Mouse (Mus musculus) intestine, embryonic 14.5 days (tissue): Measurements from ENCODE around the gene Dnaja1. TPM values are rescaled to one million over a fixed set of nuclear protein-coding genes. Genes with fewer than 3 reads are reported as not detected.

Experiments used
- ATAC-seq: fragments of 200-750 bp; cut with Nextera tagmentation; replicated peaks from 2 replicates; pipeline ENCODE4 v1.8.0; 2017; ENCODE audit warnings: low read depth, moderate number of reproducible peaks, moderate TSS enrichment, moderate library complexity; ENCODE audit not compliant: low FRiP score, low TSS enrichment
- DNase-seq: peaks from one replicate; pipeline ENCODE4 v3.0.0-alpha.2; 2018; ENCODE audit warnings: low spot score
- H3K27ac ChIP-seq: fragments of 300-500 bp; sonication (generic); 2 replicates; pipeline ENCODE4 v1.5.1; 2014; ENCODE audit warnings: low read depth, mild to moderate bottlenecking, control low read depth
- H3K27me3 ChIP-seq: fragments of 300-500 bp; sonication (generic); replicated peaks from 2 replicates; pipeline ENCODE4 v1.6.1; 2014; ENCODE audit warnings: low read length, control low read depth; ENCODE audit not compliant: control insufficient read depth, insufficient read depth
- H3K36me3 ChIP-seq: fragments of 300-500 bp; sonication (generic); 2 replicates; pipeline ENCODE4 v1.6.1; 2014; ENCODE audit warnings: low read length, control low read depth; ENCODE audit not compliant: control insufficient read depth, insufficient read depth
- H3K4me1 ChIP-seq: fragments of 300-500 bp; sonication (generic); replicated peaks from 2 replicates; pipeline ENCODE4 v1.6.1; 2014; ENCODE audit warnings: low read length, control low read depth, mixed read lengths; ENCODE audit not compliant: control insufficient read depth, insufficient read depth
- H3K4me2 ChIP-seq: fragments of 300-500 bp; sonication (generic); 2 replicates; pipeline ENCODE4 v1.6.1; 2014; ENCODE audit warnings: low read length
- H3K4me3 ChIP-seq: fragments of 300-500 bp; sonication (generic); 2 replicates; pipeline ENCODE4 v1.5.1; 2014; ENCODE audit warnings: low read depth, low read length, control low read depth, mixed read lengths
- H3K9ac ChIP-seq: fragments of 300-500 bp; sonication (generic); 2 replicates; pipeline ENCODE4 v1.6.1; 2014; ENCODE audit warnings: mild to moderate bottlenecking, low read length
- H3K9me3 ChIP-seq: fragments of 300-500 bp; sonication (generic); 2 replicates; pipeline ENCODE4 v1.6.1; 2016; ENCODE audit warnings: low read length, control low read depth; ENCODE audit not compliant: control insufficient read depth
- WGBS: fragments of 180-500 bp; shearing (Covaris S2); extraction: QIAGEN DNeasy Blood & Tissue Kit; methylation state at CpG from one replicate; pipeline ENCODE4 v1.1.7; 2014; 5-methylcytosine and 5-hydroxymethylcytosine counted together
- polyA plus RNA-seq: library from polyadenylated mRNA; unstranded; fragments of >200 nt; fragmentation: Nextera tagmentation; extraction: Ambion mirVana; gene quantifications from 2 replicates; pipeline ENCODE4 v1.2.1, GENCODE M21; 2014

Gene Dnaja1
- 338 and 347 TPM in 2 replicates for polyA plus RNA-seq

DNA sequence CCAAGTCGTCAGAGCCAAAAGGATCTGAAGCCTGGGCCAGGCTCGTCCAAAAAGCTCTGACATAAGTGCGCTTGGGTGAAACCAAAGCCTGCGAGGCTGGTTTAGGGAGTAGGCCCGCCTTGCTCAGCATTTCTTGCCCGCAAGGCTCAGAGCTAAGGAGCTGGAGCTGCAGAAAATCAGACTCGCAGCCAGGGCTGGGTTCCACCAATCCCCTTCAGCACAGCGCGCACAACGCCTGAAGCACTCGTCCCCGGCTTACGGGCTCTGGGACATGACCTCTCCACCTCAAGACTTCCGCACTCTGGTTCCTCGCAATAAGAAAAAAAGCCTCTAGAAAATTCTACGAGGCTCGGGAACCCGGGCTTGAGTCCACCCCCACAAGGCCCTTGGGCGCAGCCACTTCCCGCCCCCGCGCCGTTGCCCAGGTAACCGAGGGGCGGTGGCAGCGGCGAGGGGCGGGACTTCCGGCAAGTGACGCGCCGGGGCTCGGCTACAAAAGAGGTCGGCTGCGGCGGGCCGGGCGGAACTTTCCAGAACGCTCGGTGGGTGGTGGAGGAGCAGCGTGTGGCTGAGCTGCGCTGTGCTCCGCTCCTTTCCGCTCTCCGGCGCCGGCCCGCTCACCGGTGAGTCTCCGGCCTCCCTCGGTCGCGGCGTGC, at the start of gene Dnaja1:
Dnaja1 (plus strand) TSS at position 140 of the 656 bp plus-strand sequence.
- under 1% methylated on average over 53 of the region's 54 CpGs for WGBS
- ATAC-seq: peak; percentile 92

DNA sequence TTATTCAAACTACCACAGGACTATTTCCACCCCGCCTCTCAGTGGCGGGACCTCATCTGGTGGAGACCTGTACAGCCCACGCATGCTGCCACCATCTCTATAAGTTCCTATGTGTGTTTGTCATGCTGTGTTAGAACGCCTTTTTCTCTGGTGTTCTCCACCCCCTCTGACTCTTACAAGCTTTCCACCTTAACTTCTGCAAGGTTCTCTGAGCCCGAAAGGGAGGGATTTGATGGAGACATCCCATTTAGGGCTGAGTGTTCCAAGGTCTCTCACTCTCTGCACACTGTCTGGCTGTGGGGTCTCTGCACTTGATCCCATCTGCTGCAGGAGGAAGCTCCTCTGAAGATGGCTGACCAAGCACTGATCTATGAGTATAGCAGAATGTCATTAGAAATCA, 48.4 kb upstream of the Dnaja1 start:
- no peak for ATAC-seq
- WGBS: 95% methylated on average over 5 of the region's 5 CpGs

More for the DNA sequence above, at the start of gene Dnaja1:
- H3K9me3 ChIP-seq: no peaks in the 10 kb centered on the region
- H3K4me3 ChIP-seq: peak within 1 kb of the TSS; percentile 59
- peaks cover 32% of the 10 kb centered on the region for H3K36me3 ChIP-seq
- H3K27ac ChIP-seq: peak within 1 kb of the TSS; percentile 98
- H3K9ac ChIP-seq: peak within 1 kb of the TSS; percentile 93
- H3K27me3 ChIP-seq: no peaks in the 10 kb centered on the region
- peaks cover 17% of the 10 kb centered on the region for H3K4me1 ChIP-seq
- peak within 1 kb of the TSS; percentile 85 for H3K4me2 ChIP-seq
- DNase-seq: peak; percentile 99

DNA sequence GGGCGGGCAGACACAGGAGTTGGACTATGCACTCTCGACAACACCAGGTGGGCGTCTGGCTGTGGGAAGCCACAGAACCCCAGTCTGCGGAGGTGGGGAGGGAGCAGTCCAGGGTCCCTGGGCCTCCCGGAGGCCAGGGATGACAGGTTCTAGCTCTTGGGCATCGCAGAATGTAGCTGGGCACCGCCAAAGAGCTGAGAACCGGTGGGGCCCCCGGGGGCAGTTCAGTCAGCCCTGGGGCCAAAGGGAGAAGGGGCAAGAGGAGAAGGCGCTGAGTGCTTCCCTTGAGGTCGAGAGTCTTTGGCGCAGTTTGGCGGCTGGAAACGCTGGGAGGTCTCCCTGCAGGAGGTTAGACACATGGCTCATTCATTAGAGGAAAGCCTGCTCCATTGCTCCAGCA, 45.6 kb upstream of the Dnaja1 start:
- H3K4me3 ChIP-seq: no peak overlapping the region
- no peaks in the 10 kb centered on the region for H3K4me1 ChIP-seq
- DNase-seq: no peak
- H3K9me3 ChIP-seq: no peaks in the 10 kb centered on the region
- WGBS: 16% methylated on average over 14 of the region's 14 CpGs
- no peaks in the 10 kb centered on the region for H3K36me3 ChIP-seq
- H3K4me2 ChIP-seq: peak overlapping the region; percentile 1; the same call in 1 of the 2 replicates
- no peak overlapping the region for H3K9ac ChIP-seq
- no peak for ATAC-seq
- H3K27me3 ChIP-seq: no peaks in the 10 kb centered on the region
- no peak overlapping the region for H3K27ac ChIP-seq

More for the DNA sequence above, 48.4 kb upstream of the Dnaja1 start:
- no peaks in the 10 kb centered on the region for H3K9me3 ChIP-seq
- H3K9ac ChIP-seq: no peak overlapping the region
- no peak for DNase-seq
- H3K27ac ChIP-seq: no peak overlapping the region
- no peak overlapping the region for H3K4me3 ChIP-seq
- H3K36me3 ChIP-seq: no peaks in the 10 kb centered on the region
- no peaks in the 10 kb centered on the region for H3K27me3 ChIP-seq
- no peak overlapping the region for H3K4me2 ChIP-seq
- H3K4me1 ChIP-seq: no peaks in the 10 kb centered on the region

DNA sequence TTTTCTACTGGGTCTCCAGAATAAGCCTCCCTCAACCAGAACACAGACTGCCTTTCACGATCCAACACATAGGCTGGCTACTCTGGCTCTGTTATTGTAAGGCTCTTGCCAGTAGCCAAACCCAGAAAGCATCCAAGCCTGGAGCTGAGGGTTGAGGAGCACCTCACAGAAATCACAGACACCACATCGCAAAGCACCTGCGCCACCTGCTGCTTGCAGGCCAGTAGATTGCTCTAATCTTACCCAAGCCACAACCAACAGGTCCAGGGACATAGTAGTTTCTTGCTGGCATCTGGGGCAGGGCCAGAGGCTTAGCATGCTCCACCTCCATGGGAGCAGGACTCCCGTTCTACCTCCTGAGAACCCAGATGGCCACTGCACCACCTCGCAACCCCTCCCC, 44.8 kb upstream of the Dnaja1 start:
- ATAC-seq (peak; percentile 28; the same call in 1 of the 2 replicates), DNase-seq (peak; percentile 58)
- H3K27ac ChIP-seq: no peak overlapping the region
- WGBS: 34% methylated on average over 5 of the region's 5 CpGs
- H3K4me1 ChIP-seq: no peaks in the 10 kb centered on the region
- H3K36me3 ChIP-seq: no peaks in the 10 kb centered on the region
- H3K9ac ChIP-seq: no peak overlapping the region
- no peak overlapping the region for H3K4me2 ChIP-seq
- H3K9me3 ChIP-seq: no peaks in the 10 kb centered on the region
- H3K4me3 ChIP-seq: no peak overlapping the region
- no peaks in the 10 kb centered on the region for H3K27me3 ChIP-seq

DNA sequence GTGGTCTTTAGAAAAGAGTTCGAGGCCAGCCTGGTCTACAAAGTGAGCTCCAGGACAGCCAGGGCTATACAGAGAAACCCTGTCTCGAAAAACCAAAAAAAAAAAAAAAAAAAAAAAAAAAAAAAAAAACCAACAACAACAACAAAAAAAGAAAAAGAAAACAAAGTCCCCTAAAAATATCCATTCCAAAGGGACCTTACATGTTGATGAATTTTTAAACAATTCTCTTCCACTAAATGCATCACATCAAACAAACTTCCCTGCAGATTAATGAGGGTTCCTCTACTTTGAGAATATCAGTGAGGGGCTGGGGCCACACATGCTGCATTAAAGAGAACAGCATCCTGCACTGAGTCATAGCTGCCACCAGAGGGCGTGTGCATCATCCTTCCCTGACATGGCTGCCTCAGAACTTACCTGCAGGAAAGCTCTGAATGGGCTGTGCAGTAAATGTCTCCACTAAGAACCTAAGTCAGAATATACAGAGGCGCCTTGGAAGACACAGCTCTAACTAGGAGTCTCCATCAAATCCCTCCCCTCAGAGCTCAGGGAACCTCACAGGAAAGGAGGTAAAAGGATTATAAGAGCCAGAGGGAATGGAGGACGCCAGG, 41.6 kb upstream of the Dnaja1 start:
- ATAC-seq (no peak), DNase-seq (peak; percentile 54)
- H3K27me3 ChIP-seq: no peaks in the 10 kb centered on the region
- no peak overlapping the region for H3K9ac ChIP-seq
- H3K4me3 ChIP-seq: no peak overlapping the region
- no peaks in the 10 kb centered on the region for H3K9me3 ChIP-seq
- no peak overlapping the region for H3K27ac ChIP-seq
- H3K4me1 ChIP-seq: no peaks in the 10 kb centered on the region
- 51% methylated on average over 4 of the region's 5 CpGs for WGBS
- no peak overlapping the region for H3K4me2 ChIP-seq
- H3K36me3 ChIP-seq: 0 out of 2 replicates have a peak, but pooled peaks cover 6% of the 10 kb centered on the region

DNA sequence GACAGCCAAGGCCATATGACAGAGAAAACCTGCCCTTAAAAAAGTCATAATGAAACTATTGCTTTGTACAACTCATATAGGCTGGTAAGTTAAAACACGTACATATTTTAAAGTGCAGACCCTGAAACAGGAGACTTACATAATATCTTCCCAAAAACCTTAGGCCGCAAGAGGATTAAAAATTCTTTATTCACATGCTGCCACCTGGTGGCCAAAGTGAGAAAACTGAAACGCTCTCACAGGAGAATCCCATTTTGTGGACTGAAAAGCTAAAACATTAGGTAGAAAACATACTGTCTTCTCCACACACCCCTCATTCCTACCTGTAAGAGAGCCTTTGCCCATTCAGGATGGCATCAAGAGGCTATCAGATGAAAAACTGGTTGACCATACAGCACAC, 40.0 kb upstream of the Dnaja1 start:
- 21% methylated on average over 3 of the region's 3 CpGs for WGBS
- ATAC-seq: no peak
- peaks cover 18% of the 10 kb centered on the region for H3K36me3 ChIP-seq

DNA sequence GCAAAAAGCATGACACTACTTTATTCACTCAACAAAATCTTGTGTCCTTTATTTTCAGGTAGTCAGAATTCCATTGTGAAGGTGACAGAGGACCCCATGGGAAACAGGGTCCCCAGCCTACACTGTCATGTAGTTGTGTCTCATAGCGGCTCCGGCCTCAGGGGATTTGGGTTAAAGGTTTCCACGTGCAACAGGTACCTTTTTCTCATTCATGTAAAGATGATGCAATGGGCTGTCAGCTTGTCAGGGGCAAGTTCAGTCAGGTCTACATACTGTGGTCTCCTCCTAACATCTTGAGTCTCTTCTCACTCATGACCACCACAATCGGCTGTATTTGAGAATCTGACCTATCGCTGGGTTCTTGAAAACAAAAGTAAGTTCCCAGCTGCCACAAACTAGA, 39.6 kb upstream of the Dnaja1 start:
- DNase-seq (no peak), ATAC-seq (no peak)
- Histone ChIP-seq H3K4me2 (no peak overlapping the region), H3K9me3 (no peaks in the 10 kb centered on the region), H3K27me3 (no peaks in the 10 kb centered on the region), H3K4me1 (no peaks in the 10 kb centered on the region), H3K9ac (no peak overlapping the region), H3K27ac (no peak overlapping the region), H3K4me3 (no peak overlapping the region), H3K36me3 (peaks cover 22% of the 10 kb centered on the region)
- WGBS: 88% methylated on average over 5 of the region's 5 CpGs

More for the DNA sequence above, 40.0 kb upstream of the Dnaja1 start:
- DNase-seq: peak; percentile 81
- H3K27ac ChIP-seq: no peak overlapping the region
- H3K9ac ChIP-seq: no peak overlapping the region
- no peaks in the 10 kb centered on the region for H3K27me3 ChIP-seq
- H3K4me3 ChIP-seq: no peak overlapping the region
- no peak overlapping the region for H3K4me2 ChIP-seq
- H3K4me1 ChIP-seq: no peaks in the 10 kb centered on the region
- no peaks in the 10 kb centered on the region for H3K9me3 ChIP-seq

DNA sequence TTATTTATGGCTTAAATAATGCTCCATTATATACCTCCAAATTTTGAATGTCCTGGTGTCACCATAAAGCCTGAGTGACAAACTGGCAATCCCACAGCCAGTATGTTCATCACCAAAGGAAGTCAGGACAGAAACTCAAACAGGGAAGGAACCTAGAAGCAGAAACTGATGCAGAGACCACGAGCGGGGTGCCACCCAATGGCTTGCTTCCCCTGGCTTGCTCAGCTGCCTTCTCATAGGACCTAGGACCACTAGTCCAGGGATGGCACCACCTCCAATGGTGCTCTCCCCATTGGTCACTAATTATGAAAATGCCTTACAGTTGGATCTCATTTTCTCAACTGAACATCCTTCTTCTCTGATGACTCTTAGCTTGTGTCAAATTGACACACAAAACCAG, 38.6 kb upstream of the Dnaja1 start:
- Histone ChIP-seq H3K9me3 (no peaks in the 10 kb centered on the region), H3K9ac (no peak overlapping the region), H3K4me1 (no peaks in the 10 kb centered on the region), H3K4me2 (no peak overlapping the region), H3K27me3 (no peaks in the 10 kb centered on the region), H3K36me3 (peaks cover 29% of the 10 kb centered on the region), H3K27ac (no peak overlapping the region), H3K4me3 (no peak overlapping the region)
- DNase-seq: no peak
- no peak for ATAC-seq
- WGBS: 88% methylated on average over 2 of the region's 2 CpGs

DNA sequence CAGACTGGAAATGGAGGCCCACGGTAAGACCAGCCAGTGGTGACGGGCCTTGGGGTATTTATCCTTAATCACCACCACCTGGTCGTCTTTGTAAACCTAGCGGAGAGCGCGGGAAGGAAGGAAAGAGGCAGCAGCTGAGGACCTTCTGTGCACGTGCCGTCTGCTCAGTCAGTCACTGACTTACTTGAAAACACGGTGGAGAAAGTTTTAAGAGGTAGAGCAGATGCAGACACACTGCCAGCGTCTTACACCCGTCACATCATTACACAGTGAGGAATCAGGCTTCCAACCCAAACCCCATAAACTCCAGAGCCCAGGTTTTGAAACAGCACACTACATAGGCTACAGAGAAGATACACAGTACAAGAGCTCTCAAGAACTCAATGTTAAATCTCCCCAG, 30.9 kb upstream of the Dnaja1 start:
- Histone ChIP-seq H3K36me3 (peaks cover 80% of the 10 kb centered on the region), H3K4me3 (no peak overlapping the region), H3K4me1 (no peaks in the 10 kb centered on the region), H3K9me3 (no peaks in the 10 kb centered on the region), H3K4me2 (no peak overlapping the region), H3K27ac (no peak overlapping the region), H3K27me3 (no peaks in the 10 kb centered on the region), H3K9ac (no peak overlapping the region)
- WGBS: 86% methylated on average over 11 of the region's 11 CpGs
- DNase-seq: no peak
- ATAC-seq: no peak
